Mouse (Mus musculus) gastrocnemius, postnatal 4 days (tissue): Measurements from ENCODE around the gene Tifab. TPM values are rescaled to one million over a fixed set of nuclear protein-coding genes. Genes with fewer than 3 reads are reported as not detected.

Experiments
- DNase-seq, 2 experiments: peaks; one replicate each; pipeline ENCODE4 v3.0.0; 2021 to 2022; ENCODE audit warnings: low spot score in 2 of 2, mixed read lengths in 2 of 2
- total RNA-seq, 2 experiments: library from RNA; stranded (reverse); gene quantifications; 2 replicates each; pipeline ENCODE4 v1.2.3; 2021

Tifab gene
- total RNA-seq, 2 experiments from 2014 or later, result 1.4 to 1.5 TPM

GRCm38 (mm10) chr13:56142382-56143150 lies 36.1 kb downstream of the Tifab start:
- no peak for DNase-seq

GRCm38 (mm10) chr13:56139167-56139751 lies 39.4 kb downstream of the Tifab start:
- no peak for DNase-seq

- no peak for DNase-seq
These were observed 42.5 kb downstream of the Tifab start, which contains the start of gene H2afy for GRCm38 (mm10) chr13:56136200-56136599. Gene H2afy (minus strand): TSS chr13:56136361.

GRCm38 (mm10) chr13:56135231-56136052 lies 43.2 kb downstream of the Tifab start:
- DNase-seq, result peak; percentile 80 to 92

- DNase-seq, result peak in 1 of 2 experiments; percentile 47
These were observed 44.0 kb downstream of the Tifab start for GRCm38 (mm10) chr13:56134631-56135181.

GRCm38 (mm10) chr13:56134031-56134430 lies 44.7 kb downstream of the Tifab start:
- DNase-seq, result no peak

GRCm38 (mm10) chr13:56132941-56133340 lies 45.7 kb downstream of the Tifab start:
- DNase-seq, result no peak

- DNase-seq, result no peak
These were observed 46.3 kb downstream of the Tifab start for GRCm38 (mm10) chr13:56132326-56132936.

- no peak for DNase-seq
These were observed 48.1 kb downstream of the Tifab start for GRCm38 (mm10) chr13:56130544-56130943.

- no peak for DNase-seq
These were observed 49.1 kb downstream of the Tifab start for GRCm38 (mm10) chr13:56129578-56129977.

- no peak for DNase-seq
These were observed 49.7 kb downstream of the Tifab start for GRCm38 (mm10) chr13:56129014-56129413.

- DNase-seq, result no peak
These were observed 53.1 kb downstream of the Tifab start for GRCm38 (mm10) chr13:56125632-56126031.

Other genes starting within 250 kb of the Tifab start
- 10 to 100 TPM; 80.2 to 89.7 TPM for gene H2afy, start 42.5 kb downstream of the Tifab start, total RNA-seq
- not detected for gene Neurog1, start 73.3 kb upstream of the Tifab start, total RNA-seq
- 1 to 10 TPM; 5.3 to 5.6 TPM for gene Cxcl14, start 117.7 kb upstream of the Tifab start, total RNA-seq
- not detected for gene Gm3045, start 247.7 kb upstream of the Tifab start, total RNA-seq